Mouse (Mus musculus) limb, embryonic 14.5 days (tissue): ENCODE results near the gene Ntrk2. TPM values are rescaled to one million over a fixed set of nuclear protein-coding genes. Genes with fewer than 3 reads are reported as not detected.

Source experiments
- ATAC-seq: fragments of 200-750 bp; cut with Nextera tagmentation; 2 replicates; pipeline ENCODE4 v1.8.0; 2017; ENCODE audit warnings: low read depth, moderate number of reproducible peaks, moderate TSS enrichment; ENCODE audit not compliant: low FRiP score
- DNase-seq: peaks from one replicate; pipeline ENCODE4 v3.0.0-alpha.2; 2015; ENCODE audit warnings: low spot score
- H3K27ac ChIP-seq: fragments of 300-500 bp; sonication (generic); replicated peaks from 2 replicates; pipeline ENCODE4 v1.5.1; 2014; ENCODE audit warnings: low read depth, mild to moderate bottlenecking, low read length, moderate library complexity, mixed read lengths
- H3K27me3 ChIP-seq: fragments of 300-500 bp; sonication (generic); 2 replicates; pipeline ENCODE4 v1.6.1; 2014; ENCODE audit warnings: low read length, mixed read lengths; ENCODE audit not compliant: control insufficient read depth, insufficient read depth
- H3K36me3 ChIP-seq: fragments of 300-500 bp; sonication (generic); 2 replicates; pipeline ENCODE4 v1.6.1; 2014; ENCODE audit warnings: mild to moderate bottlenecking, low read length, moderate library complexity, mixed read lengths; ENCODE audit not compliant: control insufficient read depth, insufficient read depth
- H3K4me1 ChIP-seq: fragments of 300-500 bp; sonication (generic); 2 replicates; pipeline ENCODE4 v1.6.1; 2014; ENCODE audit warnings: antibody characterized with exemption, low read length, mixed read lengths; ENCODE audit not compliant: control insufficient read depth, insufficient read depth
- H3K4me2 ChIP-seq: fragments of 300-500 bp; sonication (generic); replicated peaks from 2 replicates; pipeline ENCODE4 v1.6.1; 2014; ENCODE audit warnings: low read depth, mild to moderate bottlenecking, low read length, moderate library complexity; ENCODE audit not compliant: severe bottlenecking
- H3K4me3 ChIP-seq: fragments of 300-500 bp; sonication (generic); replicated peaks from 2 replicates; pipeline ENCODE4 v1.5.1; 2014; ENCODE audit warnings: low read length
- H3K9ac ChIP-seq: fragments of 300-500 bp; sonication (generic); 2 replicates; pipeline ENCODE4 v1.6.1; 2014; ENCODE audit warnings: mild to moderate bottlenecking, low read depth, low read length, moderate library complexity; ENCODE audit not compliant: severe bottlenecking
- H3K9me3 ChIP-seq: fragments of 300-500 bp; sonication (generic); 2 replicates; pipeline ENCODE4 v1.6.1; 2016; ENCODE audit warnings: low read length; ENCODE audit not compliant: control insufficient read depth
- POLR2A ChIP-seq: fragments of 200-500 bp; IDR thresholded peaks from 2 replicates; pipeline ENCODE4 v1.8.0; 2012; ENCODE audit warnings: inconsistent platforms, mild to moderate bottlenecking, moderate library complexity, borderline replicate concordance; ENCODE audit not compliant: insufficient read depth, insufficient read length; ENCODE audit errors: extremely low read depth
- WGBS: fragments of 180-500 bp; shearing (Covaris S2); extraction: QIAGEN DNeasy Blood & Tissue Kit; methylation state at CpG from one replicate; pipeline ENCODE4 v1.1.7; 2014; 5-methylcytosine and 5-hydroxymethylcytosine counted together
- polyA plus RNA-seq, 2 experiments: library from polyadenylated mRNA; depleted of rRNA in 1 of 2; stranded (reverse) in 1 of 2; unstranded in 1 of 2; fragments of >200 nt; fragmentation: Nextera tagmentation in 1 of 2; extraction: Ambion mirVana in 1 of 2; gene quantifications; 2 replicates each; pipeline versions ENCODE4 v1.2.1 to v1.2.3; 2012 to 2014

Ntrk2 gene
- polyA plus RNA-seq, 2 experiments = 15.8 to 18.2 TPM

GRCm38 (mm10) chr13:58934576-58935110 lies 128.3 kb downstream of the Ntrk2 start:
- DNase-seq (no peak), ATAC-seq (no peak)
- H3K4me1 ChIP-seq = peaks cover 2% of the 10 kb centered on the region; the same call in 1 of the 2 replicates
- no peaks in the 10 kb centered on the region for H3K36me3 ChIP-seq
- no peak overlapping the region for H3K4me3 ChIP-seq
- no peak for TF ChIP-seq POLR2A
- 76% methylated on average over 3 of the region's 3 CpGs for WGBS
- H3K27me3 ChIP-seq = no peaks in the 10 kb centered on the region
- no peak overlapping the region for H3K27ac ChIP-seq
- no peak overlapping the region for H3K9ac ChIP-seq
- H3K9me3 ChIP-seq = no peaks in the 10 kb centered on the region
- H3K4me2 ChIP-seq = no peak overlapping the region

GRCm38 (mm10) chr13:58935956-58936495 lies 129.7 kb downstream of the Ntrk2 start:
- no peaks in the 10 kb centered on the region for H3K9me3 ChIP-seq
- peaks cover 2% of the 10 kb centered on the region; the same call in 1 of the 2 replicates for H3K4me1 ChIP-seq
- no peak for TF ChIP-seq POLR2A
- H3K36me3 ChIP-seq = no peaks in the 10 kb centered on the region
- no peak overlapping the region for H3K4me2 ChIP-seq
- no peak overlapping the region for H3K9ac ChIP-seq
- WGBS = 4% methylated on average over 8 of the region's 8 CpGs
- H3K4me3 ChIP-seq = no peak overlapping the region
- DNase-seq = no peak
- ATAC-seq = no peak
- H3K27ac ChIP-seq = no peak overlapping the region
- no peaks in the 10 kb centered on the region for H3K27me3 ChIP-seq

GRCm38 (mm10) chr13:58937884-58938283 lies 131.5 kb downstream of the Ntrk2 start:
- no peak overlapping the region for H3K27ac ChIP-seq
- no peak overlapping the region for H3K4me2 ChIP-seq
- DNase-seq (no peak), ATAC-seq (no peak)
- no peaks in the 10 kb centered on the region for H3K27me3 ChIP-seq
- no peak overlapping the region for H3K4me3 ChIP-seq
- no peaks in the 10 kb centered on the region for H3K36me3 ChIP-seq
- no peak overlapping the region for H3K9ac ChIP-seq
- H3K9me3 ChIP-seq = no peaks in the 10 kb centered on the region
- WGBS = 90% methylated on average over 12 of the region's 12 CpGs
- peaks cover 2% of the 10 kb centered on the region; the same call in 1 of the 2 replicates for H3K4me1 ChIP-seq
- no peak for TF ChIP-seq POLR2A

GRCm38 (mm10) chr13:58938464-58938863 lies 132.1 kb downstream of the Ntrk2 start:
- Histone ChIP-seq H3K4me3 (no peak overlapping the region), H3K36me3 (no peaks in the 10 kb centered on the region), H3K4me2 (no peak overlapping the region), H3K9ac (no peak overlapping the region), H3K4me1 (peaks cover 2% of the 10 kb centered on the region; the same call in 1 of the 2 replicates), H3K27ac (no peak overlapping the region), H3K27me3 (no peaks in the 10 kb centered on the region), H3K9me3 (no peaks in the 10 kb centered on the region)
- no peak for TF ChIP-seq POLR2A
- WGBS = 64% methylated on average over 4 of the region's 4 CpGs
- ATAC-seq (no peak), DNase-seq (no peak)

- no peaks in the 10 kb centered on the region for H3K9me3 ChIP-seq
- peaks cover 2% of the 10 kb centered on the region; the same call in 1 of the 2 replicates for H3K4me1 ChIP-seq
- H3K9ac ChIP-seq = no peak overlapping the region
- no peaks in the 10 kb centered on the region for H3K36me3 ChIP-seq
- no peaks in the 10 kb centered on the region for H3K27me3 ChIP-seq
- H3K4me2 ChIP-seq = no peak overlapping the region
- ATAC-seq = no peak
- no peak for TF ChIP-seq POLR2A
- peak; percentile 27 for DNase-seq
- 77% methylated on average over 6 of the region's 6 CpGs for WGBS
- H3K4me3 ChIP-seq = no peak overlapping the region
- no peak overlapping the region for H3K27ac ChIP-seq
Observed at GRCm38 (mm10) chr13:58940208-58940607, 133.8 kb downstream of the Ntrk2 start.
